Mouse (Mus musculus) megakaryocyte-erythroid progenitor cell, adult 5-6 weeks (primary cell): ENCODE measurements at regions not wholly inside any gene's neighbourhood (a gene's known extent, or its start where the extent isn't known, plus 50 kb on each side); places are given as distances from the start of the nearest gene placed in this dataset.

Source experiments
- ATAC-seq: replicated peaks from 2 replicates; pipeline ENCODE4 v1.8.0; 2016; ENCODE audit warnings: mild to moderate bottlenecking, inconsistent platforms; ENCODE audit not compliant: severe bottlenecking, poor library complexity, low FRiP score, low TSS enrichment

GRCm38 (mm10) chr4:124349055-124349454 is 261.5 kb downstream of the 3100002H09Rik start:
- ATAC-seq: no peak

GRCm38 (mm10) chr4:124340073-124340472 is 270.5 kb downstream of the 3100002H09Rik start:
- ATAC-seq: no peak

GRCm38 (mm10) chr4:124335726-124336125 is 274.9 kb downstream of the 3100002H09Rik start:
- ATAC-seq: no peak

- ATAC-seq: no peak
Measured at GRCm38 (mm10) chr4:124332974-124333373, 277.6 kb downstream of the 3100002H09Rik start.

- no peak for ATAC-seq
Measured at GRCm38 (mm10) chr4:124332416-124332815, 278.2 kb downstream of the 3100002H09Rik start.

GRCm38 (mm10) chr4:124329107-124329771 is 281.4 kb downstream of the 3100002H09Rik start:
- no peak for ATAC-seq

GRCm38 (mm10) chr4:124326301-124326700 is 284.3 kb downstream of the 3100002H09Rik start:
- no peak for ATAC-seq

GRCm38 (mm10) chr4:124323589-124323988 is 287.0 kb downstream of the 3100002H09Rik start:
- ATAC-seq: no peak

- no peak for ATAC-seq
Measured at GRCm38 (mm10) chr4:124321221-124321620, 289.4 kb downstream of the 3100002H09Rik start.

- no peak for ATAC-seq
Measured at GRCm38 (mm10) chr4:124317042-124317441, 293.6 kb downstream of the 3100002H09Rik start.

- no peak for ATAC-seq
Measured at GRCm38 (mm10) chr4:124311657-124312056, 298.9 kb downstream of the 3100002H09Rik start.

GRCm38 (mm10) chr4:124310594-124310993 is 300.0 kb downstream of the 3100002H09Rik start:
- ATAC-seq: no peak

GRCm38 (mm10) chr4:124305871-124306555 is 304.6 kb downstream of the 3100002H09Rik start:
- ATAC-seq: no peak

- no peak for ATAC-seq
Measured at GRCm38 (mm10) chr4:124302950-124303349, 307.7 kb downstream of the 3100002H09Rik start.

GRCm38 (mm10) chr4:124298667-124299437 is 311.8 kb downstream of the 3100002H09Rik start:
- ATAC-seq: no peak

GRCm38 (mm10) chr4:124292254-124292653 is 318.3 kb downstream of the 3100002H09Rik start:
- ATAC-seq: no peak

GRCm38 (mm10) chr4:124291767-124292166 is 318.8 kb downstream of the 3100002H09Rik start:
- ATAC-seq: no peak

- no peak for ATAC-seq
Measured at GRCm38 (mm10) chr4:124287471-124287870, 323.1 kb downstream of the 3100002H09Rik start.

GRCm38 (mm10) chr4:124278681-124279080 is 331.9 kb downstream of the 3100002H09Rik start:
- no peak for ATAC-seq

- no peak for ATAC-seq
Measured at GRCm38 (mm10) chr4:124277456-124278181, 333.0 kb downstream of the 3100002H09Rik start.
